In genomic region chr2:178421603-178422002, GRCm38 (mm10) we compare ENCODE assay signal across 13 mouse cellular contexts. TPM values are rescaled to one million over a fixed set of nuclear protein-coding genes. Genes with fewer than 3 reads are reported as not detected.
A peak's percentile ranks its signal among the peaks of the same experiment; 100 is the strongest.
DNase-seq lines count a peak whose midpoint lies in the region; ATAC-seq and TF ChIP-seq lines count a peak whose summit lies in the region.
"Had no signal": no experiment of that assay in that cellular context is flagged by ENCODE, and none has a peak within 500 bp of the region (broad histone marks: within the 10 kb centered on the region; RNA-seq: fewer than 3 reads in every experiment).

No protein-coding gene starts in this region.

- no peaks in the 10 kb centered on the region for H3K36me3 ChIP-seq in forebrain, embryonic 10.5 days (replicated peaks)
- H3K36me3 ChIP-seq in forebrain, embryonic 14.5 days (ENCODE audit: control insufficient read depth, insufficient read depth, low read length) = no peaks in the 10 kb centered on the region
- H3K36me3 ChIP-seq in intestine, embryonic 14.5 days (ENCODE audit: control insufficient read depth, insufficient read depth, low read length) = peaks cover 21% of the 10 kb centered on the region; the same call in 1 of the 2 replicates
- H3K36me3 ChIP-seq in intestine, embryonic 16.5 days (ENCODE audit: control insufficient read depth, insufficient read depth, low read length) = no peaks in the 10 kb centered on the region; the same call in 1 of the 2 replicates
- no peaks in the 10 kb centered on the region for H3K36me3 ChIP-seq in liver, postnatal 0 days (replicated peaks; ENCODE audit: insufficient read depth, low read length)
- H3K36me3 ChIP-seq: G1E; neural tube, embryonic 12.5 days had no signal

- WGBS in forebrain, embryonic 10.5 days = 43% methylated on average over 6 of the region's 6 CpGs
- WGBS in forebrain, embryonic 14.5 days = 65% methylated on average over 6 of the region's 6 CpGs
- 46% methylated on average over 6 of the region's 6 CpGs for WGBS in intestine, embryonic 14.5 days
- 47% methylated on average over 6 of the region's 6 CpGs for WGBS in intestine, embryonic 16.5 days
- WGBS in liver, postnatal 0 days (ENCODE audit: insufficient replicate concordance) = 65% methylated on average over 6 of the region's 6 CpGs

- no peak overlapping the region for H3K4me3 ChIP-seq in forebrain, embryonic 10.5 days
- no peak overlapping the region for H3K4me3 ChIP-seq in forebrain, embryonic 14.5 days (ENCODE audit: low read depth, low read length)
- H3K4me3 ChIP-seq in intestine, embryonic 14.5 days (ENCODE audit: low read depth, low read length) = no peak overlapping the region
- H3K4me3 ChIP-seq in intestine, embryonic 16.5 days (ENCODE audit: low read length) = no peak overlapping the region
- H3K4me3 ChIP-seq in liver, postnatal 0 days (ENCODE audit: low read depth, low read length) = no peak overlapping the region
- H3K4me3 ChIP-seq: neural tube, embryonic 12.5 days had no signal

- H3K27ac ChIP-seq in forebrain, embryonic 10.5 days = no peak overlapping the region; the same call in 1 of the 2 replicates
- no peak overlapping the region for H3K27ac ChIP-seq in forebrain, embryonic 14.5 days (ENCODE audit: low read depth, low read length)
- no peak overlapping the region; the same call in 1 of the 2 replicates for H3K27ac ChIP-seq in intestine, embryonic 14.5 days (ENCODE audit: low read depth)
- no peak overlapping the region for H3K27ac ChIP-seq in intestine, embryonic 16.5 days (ENCODE audit: low read length)
- H3K27ac ChIP-seq in liver, postnatal 0 days (ENCODE audit: low read depth) = no peak overlapping the region
- H3K27ac ChIP-seq: liver, embryonic 14.5 days; neural tube, embryonic 12.5 days had no signal

- no peak for TF ChIP-seq EP300 in liver, postnatal 0 days (IDR thresholded peaks at IDR 0.05; ENCODE audit: low read depth)

- TF ChIP-seq CTCF in liver, postnatal 0 days (IDR thresholded peaks at IDR 0.05; ENCODE audit: low read depth) = no peak

- peaks cover 21% of the 10 kb centered on the region for H3K4me1 ChIP-seq in forebrain, embryonic 10.5 days
- H3K4me1 ChIP-seq in forebrain, embryonic 14.5 days (ENCODE audit: control insufficient read depth, insufficient read depth, low read length) = no peaks in the 10 kb centered on the region
- H3K4me1 ChIP-seq in intestine, embryonic 14.5 days (replicated peaks; ENCODE audit: control insufficient read depth, insufficient read depth, low read length) = peaks cover 1% of the 10 kb centered on the region; the same call in 1 of the 2 replicates
- H3K4me1 ChIP-seq in intestine, embryonic 16.5 days (ENCODE audit: control insufficient read depth, insufficient read depth, low read length) = no peaks in the 10 kb centered on the region
- H3K4me1 ChIP-seq in liver, postnatal 0 days (ENCODE audit: insufficient read depth) = no peaks in the 10 kb centered on the region

- no peak for ATAC-seq in forebrain, embryonic 14.5 days
- ATAC-seq in intestine, embryonic 14.5 days (replicated peaks; ENCODE audit: low FRiP score, low TSS enrichment, low read depth) = no peak
- no peak for ATAC-seq in intestine, embryonic 16.5 days
- no peak for ATAC-seq in liver, postnatal 0 days

- H3K9ac ChIP-seq in forebrain, embryonic 14.5 days (ENCODE audit: low read length) = no peak overlapping the region
- no peak overlapping the region for H3K9ac ChIP-seq in intestine, embryonic 14.5 days (ENCODE audit: low read length)
- H3K9ac ChIP-seq in intestine, embryonic 16.5 days (ENCODE audit: low read depth, low read length) = no peak overlapping the region
- H3K9ac ChIP-seq in liver, postnatal 0 days (replicated peaks) = no peak overlapping the region
- H3K9ac ChIP-seq: liver, embryonic 14.5 days; neural tube, embryonic 12.5 days had no signal

- peak; percentile 13 for DNase-seq in forebrain, embryonic 10.5 days (ENCODE audit: extremely low spot score, low spot score)
- no peak for DNase-seq in forebrain, embryonic 14.5 days (ENCODE audit: low spot score)
- peak; percentile 49 for DNase-seq in intestine, embryonic 14.5 days (ENCODE audit: low spot score)
- DNase-seq in retina, postnatal 1 day = peak; percentile 50
- no peak for DNase-seq in retina, embryonic 14.5 days (ENCODE audit: low spot score)
- peak; percentile 10 for DNase-seq in liver, postnatal 0 days
- DNase-seq in spleen, adult 12 weeks (ENCODE audit: low spot score) = no peak
- DNase-seq: cerebellum, adult 11 months; kidney, adult 8-10 months had no signal

- no peaks in the 10 kb centered on the region for H3K27me3 ChIP-seq in forebrain, embryonic 10.5 days (ENCODE audit: poor library complexity, severe bottlenecking)
- no peaks in the 10 kb centered on the region for H3K27me3 ChIP-seq in forebrain, embryonic 14.5 days (replicated peaks; ENCODE audit: control insufficient read depth, insufficient read depth, low read length)
- no peaks in the 10 kb centered on the region for H3K27me3 ChIP-seq in intestine, embryonic 14.5 days (replicated peaks; ENCODE audit: control insufficient read depth, insufficient read depth, low read length)
- H3K27me3 ChIP-seq in intestine, embryonic 16.5 days (replicated peaks; ENCODE audit: control insufficient read depth, insufficient read depth, low read length) = no peaks in the 10 kb centered on the region
- H3K27me3 ChIP-seq in liver, postnatal 0 days (ENCODE audit: insufficient read depth, low read length) = no peaks in the 10 kb centered on the region
- H3K27me3 ChIP-seq: neural tube, embryonic 12.5 days had no signal

- no peak overlapping the region for H3K4me2 ChIP-seq in forebrain, embryonic 14.5 days (ENCODE audit: low read length)
- H3K4me2 ChIP-seq in intestine, embryonic 14.5 days (ENCODE audit: low read length) = no peak overlapping the region
- no peak overlapping the region for H3K4me2 ChIP-seq in intestine, embryonic 16.5 days (ENCODE audit: low read depth, low read length)
- H3K4me2 ChIP-seq in liver, postnatal 0 days (ENCODE audit: low read depth, low read length) = no peak overlapping the region
- H3K4me2 ChIP-seq: neural tube, embryonic 12.5 days had no signal

- no peaks in the 10 kb centered on the region for H3K9me3 ChIP-seq in forebrain, embryonic 10.5 days
- H3K9me3 ChIP-seq in forebrain, embryonic 14.5 days (replicated peaks; ENCODE audit: control insufficient read depth, low read length) = no peaks in the 10 kb centered on the region
- H3K9me3 ChIP-seq in intestine, embryonic 14.5 days (ENCODE audit: control insufficient read depth, low read length) = no peaks in the 10 kb centered on the region
- H3K9me3 ChIP-seq in intestine, embryonic 16.5 days (ENCODE audit: control insufficient read depth, low read length) = no peaks in the 10 kb centered on the region
- H3K9me3 ChIP-seq in liver, postnatal 0 days (ENCODE audit: low read length) = no peaks in the 10 kb centered on the region
- H3K9me3 ChIP-seq: neural tube, embryonic 12.5 days had no signal

RNA-seq across cellular contexts. Expression of gene Fam217b, which starts 7.3 kb away (rescaled TPM):
- polyA plus RNA-seq in forebrain, embryonic 10.5 days (2016; fragmentation: Nextera tagmentation; extraction: Ambion mirVana) = 1.1 and 1.5 TPM in 2 replicates
- polyA plus RNA-seq in forebrain, embryonic 14.5 days (2014; fragmentation: Nextera tagmentation; extraction: Ambion mirVana) = 3.9 and 4.3 TPM in 2 replicates
- 6.4 and 9.2 TPM in 2 replicates for polyA plus RNA-seq in intestine, embryonic 14.5 days (2014; fragmentation: Nextera tagmentation; extraction: Ambion mirVana)
- 4.2 and 5.4 TPM in 2 replicates for polyA plus RNA-seq in intestine, embryonic 16.5 days (2015; fragmentation: Nextera tagmentation; extraction: Ambion mirVana)
- 0.82 and 1.3 TPM in 2 replicates for polyA plus RNA-seq in liver, postnatal 0 days (2015; fragmentation: Nextera tagmentation; extraction: Ambion mirVana)

RNA-seq across cellular contexts. Expression of gene Ppp1r3d, which starts 7.3 kb away (rescaled TPM):
- polyA plus RNA-seq in forebrain, embryonic 10.5 days (2016; fragmentation: Nextera tagmentation; extraction: Ambion mirVana) = 0.66 and 0.68 TPM in 2 replicates
- 1.1 and 1.8 TPM in 2 replicates for polyA plus RNA-seq in forebrain, embryonic 14.5 days (2014; fragmentation: Nextera tagmentation; extraction: Ambion mirVana)
- 4.9 and 5.1 TPM in 2 replicates for polyA plus RNA-seq in intestine, embryonic 14.5 days (2014; fragmentation: Nextera tagmentation; extraction: Ambion mirVana)
- 3.9 and 4.3 TPM in 2 replicates for polyA plus RNA-seq in intestine, embryonic 16.5 days (2015; fragmentation: Nextera tagmentation; extraction: Ambion mirVana)
- polyA plus RNA-seq in liver, postnatal 0 days (2015; fragmentation: Nextera tagmentation; extraction: Ambion mirVana) = 1.2 TPM in 2 replicates
- polyA plus RNA-seq: G1E had no signal

RNA-seq across cellular contexts. Expression of gene Cdh26, which starts 8.7 kb away (rescaled TPM):
- polyA plus RNA-seq in forebrain, embryonic 10.5 days (2016; fragmentation: Nextera tagmentation; extraction: Ambion mirVana) = 0.05 TPM in 1 of 2 replicates, not detected in the other
- 0.11 and 0.47 TPM in 2 replicates for polyA plus RNA-seq in forebrain, embryonic 14.5 days (2014; fragmentation: Nextera tagmentation; extraction: Ambion mirVana)
- 0.73 and 0.86 TPM in 2 replicates for polyA plus RNA-seq in intestine, embryonic 14.5 days (2014; fragmentation: Nextera tagmentation; extraction: Ambion mirVana)
- polyA plus RNA-seq in intestine, embryonic 16.5 days (2015; fragmentation: Nextera tagmentation; extraction: Ambion mirVana) = 0.69 and 0.71 TPM in 2 replicates
- 0.09 and 0.13 TPM in 2 replicates for polyA plus RNA-seq in liver, postnatal 0 days (2015; fragmentation: Nextera tagmentation; extraction: Ambion mirVana)
- polyA plus RNA-seq: G1E had no signal

RNA-seq across cellular contexts. Expression of gene Sycp2, which starts 14.1 kb away (rescaled TPM):
- polyA plus RNA-seq in forebrain, embryonic 10.5 days (2016; fragmentation: Nextera tagmentation; extraction: Ambion mirVana) = 0.02 TPM in 1 of 2 replicates, not detected in the other
- polyA plus RNA-seq in forebrain, embryonic 14.5 days (2014; fragmentation: Nextera tagmentation; extraction: Ambion mirVana) = 0.09 and 0.14 TPM in 2 replicates
- polyA plus RNA-seq in intestine, embryonic 14.5 days (2014; fragmentation: Nextera tagmentation; extraction: Ambion mirVana) = 0.11 and 0.27 TPM in 2 replicates
- polyA plus RNA-seq in intestine, embryonic 16.5 days (2015; fragmentation: Nextera tagmentation; extraction: Ambion mirVana) = 0.04 and 0.17 TPM in 2 replicates
- 0.01 TPM in 1 of 2 replicates, not detected in the other for polyA plus RNA-seq in liver, postnatal 0 days (2015; fragmentation: Nextera tagmentation; extraction: Ambion mirVana)
- polyA plus RNA-seq: G1E had no signal

Comparison
In these comparisons a context has a peak if more than half of its experiments do, and no peak if none do; other contexts are left out.
1. DNase-seq: peak in forebrain, embryonic 10.5 days (single experiment), intestine, embryonic 14.5 days (single experiment), retina, postnatal 1 day (single experiment) and liver, postnatal 0 days (single experiment); none in forebrain, embryonic 14.5 days (single experiment), retina, embryonic 14.5 days (single experiment) and spleen, adult 12 weeks (single experiment).